Mouse (Mus musculus) ES-CJ7 (cell line): ENCODE measurements around the gene Gm20425.
A peak's percentile ranks its signal among the peaks of the same experiment; 100 is the strongest.

Experiments
- DNase-seq: peaks from one replicate; pipeline ENCODE4 v3.0.0; 2011; ENCODE audit warnings: low read depth, low spot score

Gm20425 gene

GRCm38 (mm10) chr9:103230151-103230951 is at the start of gene Gm20425, which contains the start of gene Trf:
TSS of gene Gm20425 (minus strand) at chr9:103230307.
TSS of gene Trf (minus strand) at chr9:103230444.
- peak; percentile 33 for DNase-seq

GRCm38 (mm10) chr9:103276876-103277275 is 46.8 kb upstream of the Gm20425 start:
- peak; percentile 47 for DNase-seq

- DNase-seq: no peak
These were observed 45.6 kb upstream of the Gm20425 start for GRCm38 (mm10) chr9:103275676-103276075.

- DNase-seq: no peak
These were observed 44.7 kb upstream of the Gm20425 start for GRCm38 (mm10) chr9:103274819-103275218.

- DNase-seq: no peak
These were observed 41.0 kb upstream of the Gm20425 start for GRCm38 (mm10) chr9:103271104-103271503.

- no peak for DNase-seq
These were observed 35.7 kb upstream of the Gm20425 start for GRCm38 (mm10) chr9:103265778-103266177.

GRCm38 (mm10) chr9:103252906-103253305 is 22.8 kb upstream of the Gm20425 start:
- no peak for DNase-seq

GRCm38 (mm10) chr9:103248618-103249017 is 18.5 kb upstream of the Gm20425 start:
- no peak for DNase-seq

- DNase-seq: no peak
These were observed 16.5 kb upstream of the Gm20425 start for GRCm38 (mm10) chr9:103246526-103247168.

GRCm38 (mm10) chr9:103243640-103244039 is 13.5 kb upstream of the Gm20425 start:
- no peak for DNase-seq

- DNase-seq: no peak
These were observed 11.1 kb upstream of the Gm20425 start for GRCm38 (mm10) chr9:103241206-103241605.

- no peak for DNase-seq
These were observed 9.4 kb upstream of the Gm20425 start for GRCm38 (mm10) chr9:103239471-103239870.

- no peak for DNase-seq
These were observed 4.6 kb upstream of the Gm20425 start for GRCm38 (mm10) chr9:103234565-103235165.

- no peak for DNase-seq
These were observed 4.0 kb upstream of the Gm20425 start for GRCm38 (mm10) chr9:103234059-103234458.

GRCm38 (mm10) chr9:103233006-103233395 is 2.9 kb upstream of the Gm20425 start:
- no peak for DNase-seq

- DNase-seq: no peak
These were observed 2.3 kb upstream of the Gm20425 start for GRCm38 (mm10) chr9:103232232-103233005.

- DNase-seq: no peak
These were observed 855 bp downstream of the Gm20425 start for GRCm38 (mm10) chr9:103229037-103229867.

GRCm38 (mm10) chr9:103228370-103229003 is 1.6 kb downstream of the Gm20425 start:
- no peak for DNase-seq

GRCm38 (mm10) chr9:103227760-103228159 is 2.3 kb downstream of the Gm20425 start:
- DNase-seq: no peak

- no peak for DNase-seq
These were observed 3.3 kb downstream of the Gm20425 start for GRCm38 (mm10) chr9:103226806-103227205.
